Mouse (Mus musculus) G1E (cell line): ENCODE results near the gene Trim8.

Source experiments
- CTCF ChIP-seq: IDR thresholded peaks from 2 replicates; pipeline ENCODE4 v1.5.1; 2012; ENCODE audit warnings: low read depth, low read length, inconsistent platforms, mixed read lengths
- GATA1 ChIP-seq: IDR thresholded peaks from 2 replicates; pipeline ENCODE4 v1.6.1; 2012; ENCODE audit warnings: borderline replicate concordance, low read length, inconsistent platforms, mixed read lengths
- GATA2 ChIP-seq: IDR thresholded peaks from 2 replicates; pipeline ENCODE4 v1.6.1; 2012; ENCODE audit warnings: low read depth, low read length, inconsistent platforms, borderline replicate concordance
- POLR2AphosphoS5 ChIP-seq: IDR thresholded peaks from 2 replicates; pipeline ENCODE4 v1.6.1; 2012; ENCODE audit warnings: low read depth, low read length, inconsistent platforms; ENCODE audit not compliant: insufficient replicate concordance
- TAL1 ChIP-seq: conservative IDR thresholded peaks from 2 replicates; pipeline ENCODE4 v1.6.1; 2012; ENCODE audit warnings: low read depth, low read length, inconsistent platforms, mixed read lengths

DNA sequence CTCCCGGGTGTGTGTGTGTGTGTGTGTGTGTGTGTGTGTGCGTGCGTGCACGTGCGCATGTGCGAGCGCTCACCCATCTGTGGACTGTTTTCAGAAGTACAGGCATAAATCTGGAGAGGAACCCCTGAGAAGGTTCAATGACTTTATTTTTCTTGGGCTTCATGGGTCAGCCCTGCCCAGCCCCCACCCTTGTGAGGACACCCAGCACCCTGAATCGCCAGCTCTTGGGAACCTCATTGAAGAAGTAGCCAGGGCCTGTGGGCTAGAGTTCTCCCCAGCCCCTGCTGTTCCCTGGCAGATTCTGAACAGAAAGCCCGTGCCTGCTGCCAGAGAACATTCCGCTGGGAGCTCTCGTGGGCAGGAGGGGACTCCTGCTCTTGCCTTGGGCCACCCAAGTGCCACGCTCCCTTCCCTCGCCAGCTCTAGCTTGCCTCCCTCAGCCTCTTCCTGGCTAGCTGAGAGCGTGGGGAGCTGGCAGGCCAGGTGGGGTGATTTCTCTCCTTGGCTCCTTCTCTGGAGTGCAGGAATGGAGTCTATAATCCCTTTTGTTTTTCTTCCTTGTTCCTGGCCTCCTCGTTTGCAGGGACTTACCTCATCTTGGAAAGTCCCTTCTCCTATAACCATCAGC is 17.7 kb upstream of the Trim8 start:
- TF ChIP-seq CTCF (no peak), POLR2AphosphoS5 (no peak), GATA1 (no peak), TAL1 (no peak), GATA2 (no peak)
